Mouse (Mus musculus) C2C12 (cell line): ENCODE results near the gene Gimap5. TPM values are rescaled to one million over a fixed set of nuclear protein-coding genes. Genes with fewer than 3 reads are reported as not detected.

ENCODE experiments used
- H3K27me3 ChIP-seq: one replicate; pipeline ENCODE4 v1.6.1; 2011; ENCODE audit not compliant: control insufficient read depth, insufficient read depth, insufficient read length
- H3K36me3 ChIP-seq: one replicate; pipeline ENCODE4 v1.6.1; 2011; ENCODE audit not compliant: control insufficient read depth, insufficient read depth
- H3K4me3 ChIP-seq: one replicate; pipeline ENCODE4 v1.5.1; 2011; ENCODE audit warnings: mild to moderate bottlenecking, control low read depth; ENCODE audit not compliant: poor library complexity, insufficient read depth, severe bottlenecking
- H3K79me2 ChIP-seq: one replicate; pipeline ENCODE4 v1.6.1; 2011; ENCODE audit not compliant: control insufficient read depth, insufficient read depth
- H3K79me3 ChIP-seq: one replicate; pipeline ENCODE4 v1.6.1; 2011; ENCODE audit warnings: low read depth, control low read depth
- H3ac ChIP-seq: one replicate; pipeline ENCODE3; 2011; ENCODE audit warnings: low read depth; ENCODE audit not compliant: control insufficient read depth, insufficient read length
- CEBPB ChIP-seq: IDR thresholded peaks from one replicate; pipeline ENCODE4 v1.6.1; 2011; ENCODE audit warnings: low read depth, mild to moderate bottlenecking, control low read depth, moderate library complexity
- CTCF ChIP-seq: IDR thresholded peaks from one replicate; pipeline ENCODE4 v1.5.1; 2011; ENCODE audit not compliant: control insufficient read depth, insufficient read depth, insufficient read length
- FOSL1 ChIP-seq: IDR thresholded peaks from one replicate; pipeline ENCODE4 v1.8.0; 2011; ENCODE audit warnings: mild to moderate bottlenecking, low read length; ENCODE audit not compliant: poor library complexity, insufficient read depth, severe bottlenecking
- MAX ChIP-seq: IDR thresholded peaks from one replicate; pipeline ENCODE4 v1.6.1; 2011; ENCODE audit warnings: mild to moderate bottlenecking, control low read depth
- MYOD1 ChIP-seq: IDR thresholded peaks from one replicate; pipeline ENCODE4 v1.6.1; 2011; ENCODE audit warnings: low read depth; ENCODE audit not compliant: control insufficient read depth, insufficient read length
- MYOG ChIP-seq: IDR thresholded peaks from one replicate; pipeline ENCODE4 v1.6.1; 2011; ENCODE audit not compliant: control insufficient read depth, insufficient read length; ENCODE audit errors: extremely low read depth
- USF1 ChIP-seq: IDR thresholded peaks from one replicate; pipeline ENCODE4 v1.6.1; 2011; ENCODE audit warnings: low read depth, mild to moderate bottlenecking, control low read depth, moderate library complexity
- polyA plus RNA-seq: library from polyadenylated mRNA; unstranded; fragments of >200 nt; fragmentation: generic; extraction: Trizol; gene quantifications from one replicate; pipeline ENCODE4 v1.2.1, GENCODE M21; 2012; ENCODE audit warnings: missing spikeins

The Gimap5 gene
- polyA plus RNA-seq, 1 experiment, result not detected

- no peaks in the 10 kb centered on the region for H3K36me3 ChIP-seq
- no peaks in the 10 kb centered on the region for H3K27me3 ChIP-seq
- H3K79me2 ChIP-seq, result no peaks in the 10 kb centered on the region
- no peaks in the 10 kb centered on the region for H3K79me3 ChIP-seq
- no peak overlapping the region for H3K4me3 ChIP-seq
- H3ac ChIP-seq, result no peak overlapping the region
- TF ChIP-seq MAX (no peak), MYOG (no peak), USF1 (no peak), MYOD1 (no peak), CTCF (no peak), CEBPB (no peak), FOSL1 (no peak)
Measured at GRCm38 (mm10) chr6:48720326-48720725, 25.7 kb upstream of the Gimap5 start.

GRCm38 (mm10) chr6:48723468-48723867, 22.5 kb upstream of the Gimap5 start:
- Histone ChIP-seq H3K79me3 (no peaks in the 10 kb centered on the region), H3ac (no peak overlapping the region), H3K79me2 (no peaks in the 10 kb centered on the region), H3K27me3 (no peaks in the 10 kb centered on the region), H3K36me3 (no peaks in the 10 kb centered on the region), H3K4me3 (no peak overlapping the region)
- no peak for TF ChIP-seq CTCF

- H3K79me3 ChIP-seq, result no peaks in the 10 kb centered on the region
- H3K36me3 ChIP-seq, result no peaks in the 10 kb centered on the region
- no peak for TF ChIP-seq MYOG
- no peak for TF ChIP-seq CTCF
- TF ChIP-seq FOSL1, result no peak
- no peak overlapping the region for H3ac ChIP-seq
- no peaks in the 10 kb centered on the region for H3K27me3 ChIP-seq
- no peaks in the 10 kb centered on the region for H3K79me2 ChIP-seq
- H3K4me3 ChIP-seq, result no peak overlapping the region
Measured at GRCm38 (mm10) chr6:48725476-48725875, 20.5 kb upstream of the Gimap5 start.

GRCm38 (mm10) chr6:48727761-48728160, 18.2 kb upstream of the Gimap5 start:
- Histone ChIP-seq H3ac (no peak overlapping the region), H3K79me3 (no peaks in the 10 kb centered on the region), H3K4me3 (no peak overlapping the region), H3K36me3 (no peaks in the 10 kb centered on the region), H3K79me2 (no peaks in the 10 kb centered on the region), H3K27me3 (no peaks in the 10 kb centered on the region)
- TF ChIP-seq MAX (no peak), CTCF (no peak), CEBPB (no peak), MYOG (no peak), MYOD1 (no peak), USF1 (no peak), FOSL1 (no peak)

- Histone ChIP-seq H3K79me2 (no peaks in the 10 kb centered on the region), H3K79me3 (no peaks in the 10 kb centered on the region), H3K4me3 (no peak overlapping the region), H3ac (no peak overlapping the region), H3K27me3 (no peaks in the 10 kb centered on the region), H3K36me3 (no peaks in the 10 kb centered on the region)
- no peak for TF ChIP-seq MYOG
Measured at GRCm38 (mm10) chr6:48732864-48733304, 13.1 kb upstream of the Gimap5 start.

- TF ChIP-seq MYOG (no peak), FOSL1 (no peak), CTCF (no peak), CEBPB (no peak), USF1 (no peak), MAX (no peak), MYOD1 (no peak)
- H3K79me2 ChIP-seq, result no peaks in the 10 kb centered on the region
- no peaks in the 10 kb centered on the region for H3K36me3 ChIP-seq
- no peak overlapping the region for H3ac ChIP-seq
- H3K4me3 ChIP-seq, result no peak overlapping the region
- H3K27me3 ChIP-seq, result no peaks in the 10 kb centered on the region
- no peaks in the 10 kb centered on the region for H3K79me3 ChIP-seq
Measured at GRCm38 (mm10) chr6:48733660-48734059, 12.3 kb upstream of the Gimap5 start.
